Mouse (Mus musculus): Measurements from ENCODE around the gene Gm17490. TPM values are rescaled to one million over a fixed set of nuclear protein-coding genes. Genes with fewer than 3 reads are reported as not detected.

Gene Gm17490
- polyA plus RNA-seq, 1 experiment from 2014 or later: not detected

GRCm38 (mm10) chr2:11652780-11653179 is 26.7 kb upstream of the Gm17490 start:
- no peaks in the 10 kb centered on the region for H3K27me3 ChIP-seq (ENCODE audit: insufficient read depth, low read length)
- H3K27ac ChIP-seq: no peak overlapping the region
- DNase-seq (ENCODE audit: low spot score) (no peak), ATAC-seq (replicated peaks; ENCODE audit: low FRiP score, low read depth) (no peak)
- no peaks in the 10 kb centered on the region for H3K36me3 ChIP-seq (ENCODE audit: insufficient read depth, low read length)
- H3K4me3 ChIP-seq (replicated peaks; ENCODE audit: low read depth, low read length): no peak overlapping the region
- no peak overlapping the region for H3K9ac ChIP-seq (ENCODE audit: low read depth, low read length)
- no peak for TF ChIP-seq CTCF (IDR thresholded peaks at IDR 0.05; ENCODE audit: low read depth)
- H3K4me1 ChIP-seq (replicated peaks; ENCODE audit: insufficient read depth, low read length): no peaks in the 10 kb centered on the region
- 80% methylated on average over 2 of the region's 2 CpGs for WGBS
- no peaks in the 10 kb centered on the region for H3K9me3 ChIP-seq (replicated peaks; ENCODE audit: low read length)
- H3K4me2 ChIP-seq (ENCODE audit: low read length): no peak overlapping the region

- TF ChIP-seq CTCF (IDR thresholded peaks at IDR 0.05; ENCODE audit: low read depth): no peak
- DNase-seq (ENCODE audit: low spot score) (no peak), ATAC-seq (replicated peaks; ENCODE audit: low FRiP score, low read depth) (no peak)
- Histone ChIP-seq H3K9ac (ENCODE audit: low read depth, low read length) (no peak overlapping the region), H3K27me3 (ENCODE audit: insufficient read depth, low read length) (no peaks in the 10 kb centered on the region), H3K4me2 (ENCODE audit: low read length) (no peak overlapping the region), H3K9me3 (replicated peaks; ENCODE audit: low read length) (no peaks in the 10 kb centered on the region), H3K4me3 (replicated peaks; ENCODE audit: low read depth, low read length) (no peak overlapping the region), H3K27ac (no peak overlapping the region), H3K36me3 (ENCODE audit: insufficient read depth, low read length) (no peaks in the 10 kb centered on the region), H3K4me1 (replicated peaks; ENCODE audit: insufficient read depth, low read length) (no peaks in the 10 kb centered on the region)
- WGBS: 87% methylated on average over 3 of the region's 3 CpGs
These were observed 26.1 kb upstream of the Gm17490 start for GRCm38 (mm10) chr2:11652196-11652595.

- Histone ChIP-seq H3K27me3 (ENCODE audit: insufficient read depth, low read length) (no peaks in the 10 kb centered on the region), H3K4me2 (ENCODE audit: low read length) (no peak overlapping the region), H3K27ac (no peak overlapping the region), H3K9ac (ENCODE audit: low read depth, low read length) (no peak overlapping the region), H3K9me3 (replicated peaks; ENCODE audit: low read length) (no peaks in the 10 kb centered on the region), H3K4me3 (replicated peaks; ENCODE audit: low read depth, low read length) (no peak overlapping the region), H3K4me1 (replicated peaks; ENCODE audit: insufficient read depth, low read length) (no peaks in the 10 kb centered on the region), H3K36me3 (ENCODE audit: insufficient read depth, low read length) (no peaks in the 10 kb centered on the region)
- ATAC-seq (replicated peaks; ENCODE audit: low FRiP score, low read depth) (no peak), DNase-seq (ENCODE audit: low spot score) (no peak)
- WGBS: 55% methylated on average over 3 of the region's 3 CpGs
- TF ChIP-seq CTCF (IDR thresholded peaks at IDR 0.05; ENCODE audit: low read depth): no peak
These were observed 25.4 kb upstream of the Gm17490 start for GRCm38 (mm10) chr2:11651476-11651875.

- ATAC-seq (replicated peaks; ENCODE audit: low FRiP score, low read depth): no peak
- TF ChIP-seq CTCF (IDR thresholded peaks at IDR 0.05; ENCODE audit: low read depth): no peak
- no peaks in the 10 kb centered on the region for H3K36me3 ChIP-seq (ENCODE audit: insufficient read depth, low read length)
These were observed 19.2 kb upstream of the Gm17490 start for GRCm38 (mm10) chr2:11645297-11645696.

GRCm38 (mm10) chr2:11644057-11644456 is 18.0 kb upstream of the Gm17490 start:
- no peak overlapping the region for H3K27ac ChIP-seq
- no peaks in the 10 kb centered on the region for H3K36me3 ChIP-seq (ENCODE audit: insufficient read depth, low read length)
- no peak overlapping the region for H3K9ac ChIP-seq (ENCODE audit: low read depth, low read length)
- H3K4me1 ChIP-seq (replicated peaks; ENCODE audit: insufficient read depth, low read length): no peaks in the 10 kb centered on the region
- DNase-seq (ENCODE audit: low spot score): no peak
- no peak for TF ChIP-seq CTCF (IDR thresholded peaks at IDR 0.05; ENCODE audit: low read depth)
- no peak overlapping the region for H3K4me3 ChIP-seq (replicated peaks; ENCODE audit: low read depth, low read length)
- ATAC-seq (replicated peaks; ENCODE audit: low FRiP score, low read depth): no peak
- no peaks in the 10 kb centered on the region for H3K9me3 ChIP-seq (replicated peaks; ENCODE audit: low read length)
- 84% methylated on average over 1 of the region's 1 CpGs for WGBS
- no peaks in the 10 kb centered on the region for H3K27me3 ChIP-seq (ENCODE audit: insufficient read depth, low read length)
- no peak overlapping the region for H3K4me2 ChIP-seq (ENCODE audit: low read length)

More at GRCm38 (mm10) chr2:11645297-11645696, 19.2 kb upstream of the Gm17490 start:
- Histone ChIP-seq H3K4me2 (ENCODE audit: low read length) (no peak overlapping the region), H3K4me1 (replicated peaks; ENCODE audit: insufficient read depth, low read length) (no peaks in the 10 kb centered on the region), H3K9me3 (replicated peaks; ENCODE audit: low read length) (no peaks in the 10 kb centered on the region), H3K27me3 (ENCODE audit: insufficient read depth, low read length) (no peaks in the 10 kb centered on the region), H3K9ac (ENCODE audit: low read depth, low read length) (no peak overlapping the region), H3K27ac (no peak overlapping the region), H3K4me3 (replicated peaks; ENCODE audit: low read depth, low read length) (no peak overlapping the region)
- WGBS: 90% methylated on average over 2 of the region's 2 CpGs
- DNase-seq (ENCODE audit: low spot score): no peak

GRCm38 (mm10) chr2:11642451-11642941 is 16.4 kb upstream of the Gm17490 start, which contains the start of gene Il2ra:
Gene Il2ra, plus strand, starts transcription at chr2:11642807.
- H3K4me2 ChIP-seq (ENCODE audit: low read length): no peak within 1 kb of the TSS
- H3K9me3 ChIP-seq (replicated peaks; ENCODE audit: low read length): no peaks in the 10 kb centered on the region
- no peak within 1 kb of the TSS for H3K27ac ChIP-seq
- 85% methylated on average over 3 of the region's 3 CpGs for WGBS
- ATAC-seq (replicated peaks; ENCODE audit: low FRiP score, low read depth) (no peak), DNase-seq (ENCODE audit: low spot score) (no peak)
- H3K27me3 ChIP-seq (ENCODE audit: insufficient read depth, low read length): no peaks in the 10 kb centered on the region
- no peaks in the 10 kb centered on the region for H3K4me1 ChIP-seq (replicated peaks; ENCODE audit: insufficient read depth, low read length)
- no peaks in the 10 kb centered on the region for H3K36me3 ChIP-seq (ENCODE audit: insufficient read depth, low read length)
- no peak within 1 kb of the TSS for H3K9ac ChIP-seq (ENCODE audit: low read depth, low read length)
- H3K4me3 ChIP-seq (replicated peaks; ENCODE audit: low read depth, low read length): no peak within 1 kb of the TSS
- TF ChIP-seq CTCF (IDR thresholded peaks at IDR 0.05; ENCODE audit: low read depth): no peak

GRCm38 (mm10) chr2:11637115-11637514 is 11.1 kb upstream of the Gm17490 start:
- Histone ChIP-seq H3K9ac (ENCODE audit: low read depth, low read length) (no peak overlapping the region), H3K27ac (no peak overlapping the region), H3K4me1 (replicated peaks; ENCODE audit: insufficient read depth, low read length) (no peaks in the 10 kb centered on the region), H3K36me3 (ENCODE audit: insufficient read depth, low read length) (no peaks in the 10 kb centered on the region), H3K27me3 (ENCODE audit: insufficient read depth, low read length) (no peaks in the 10 kb centered on the region), H3K9me3 (replicated peaks; ENCODE audit: low read length) (no peaks in the 10 kb centered on the region), H3K4me2 (ENCODE audit: low read length) (no peak overlapping the region), H3K4me3 (replicated peaks; ENCODE audit: low read depth, low read length) (no peak overlapping the region)
- no peak for TF ChIP-seq CTCF (IDR thresholded peaks at IDR 0.05; ENCODE audit: low read depth)
- ATAC-seq (replicated peaks; ENCODE audit: low FRiP score, low read depth) (no peak), DNase-seq (ENCODE audit: low spot score) (no peak)
- 58% methylated on average over 1 of the region's 1 CpGs for WGBS
